Mouse (Mus musculus) left cerebral cortex, postnatal 4 days (tissue): ENCODE results near the gene Vdr. TPM values are rescaled to one million over a fixed set of nuclear protein-coding genes. Genes with fewer than 3 reads are reported as not detected.

ENCODE experiments used
- DNase-seq: peaks from one replicate; pipeline ENCODE4 v3.0.0-alpha.2; 2022
- intact Hi-C: fragments of 180-260 bp; cut with DNase I; formaldehyde crosslinking; loops from one replicate; pipeline ENCODE4 v1.15.1; 2025
- total RNA-seq, 2 experiments: library from RNA; stranded (reverse); gene quantifications; 2 replicates each; pipeline ENCODE4 v1.2.3; 2021

Gene Vdr
- total RNA-seq, 2 experiments from 2014 or later, result 0.08 TPM; not detected in 1

- no peak for DNase-seq
- intact Hi-C loops, result no loop called here
Observed at GRCm38 (mm10) chr15:97922421-97922820, 12.0 kb upstream of the Vdr start.

GRCm38 (mm10) chr15:97921796-97922195 is 11.4 kb upstream of the Vdr start:
- DNase-seq, result no peak
- intact Hi-C loops, result no loop called here

- DNase-seq, result no peak
- intact Hi-C loops, result no loop called here
Observed at GRCm38 (mm10) chr15:97920306-97920705, 9.9 kb upstream of the Vdr start.

GRCm38 (mm10) chr15:97919217-97919616 is 8.8 kb upstream of the Vdr start:
- intact Hi-C loops, result no loop called here
- DNase-seq, result no peak

- intact Hi-C loops, result no loop called here
- DNase-seq, result no peak
Observed at GRCm38 (mm10) chr15:97917994-97918393, 7.6 kb upstream of the Vdr start.

GRCm38 (mm10) chr15:97914331-97914747 is 3.9 kb upstream of the Vdr start:
- DNase-seq, result no peak
- intact Hi-C loops, result no loop called here

GRCm38 (mm10) chr15:97907801-97908751 is 2.4 kb downstream of the Vdr start:
- DNase-seq, result peak; percentile 41
- intact Hi-C loops, result no loop called here

GRCm38 (mm10) chr15:97907202-97907601 is 3.2 kb downstream of the Vdr start:
- intact Hi-C loops, result no loop called here
- DNase-seq, result no peak

- DNase-seq, result no peak
- intact Hi-C loops, result no loop called here
Observed at GRCm38 (mm10) chr15:97905281-97905680, 5.1 kb downstream of the Vdr start.

- intact Hi-C loops, result no loop called here
Observed at GRCm38 (mm10) chr15:97904339-97904991, 6.0 kb downstream of the Vdr start.

GRCm38 (mm10) chr15:97903261-97904009 is 7.0 kb downstream of the Vdr start:
- DNase-seq, result no peak
- intact Hi-C loops, result no loop called here

More at GRCm38 (mm10) chr15:97904339-97904991, 6.0 kb downstream of the Vdr start:
- no peak for DNase-seq

GRCm38 (mm10) chr15:97900991-97901390 is 9.4 kb downstream of the Vdr start:
- intact Hi-C loops, result no loop called here
- no peak for DNase-seq

GRCm38 (mm10) chr15:97900336-97900912 is 10.0 kb downstream of the Vdr start:
- DNase-seq, result no peak
- intact Hi-C loops, result no loop called here

GRCm38 (mm10) chr15:97899714-97900113 is 10.7 kb downstream of the Vdr start:
- intact Hi-C loops, result no loop called here
- DNase-seq, result peak; percentile 61

GRCm38 (mm10) chr15:97898791-97899190 is 11.6 kb downstream of the Vdr start:
- no peak for DNase-seq
- intact Hi-C loops, result no loop called here

- no peak for DNase-seq
- intact Hi-C loops, result no loop called here
Observed at GRCm38 (mm10) chr15:97896861-97897654, 13.4 kb downstream of the Vdr start.

- intact Hi-C loops, result no loop called here
- DNase-seq, result no peak
Observed at GRCm38 (mm10) chr15:97896347-97896746, 14.1 kb downstream of the Vdr start.

- intact Hi-C loops, result no loop called here
- DNase-seq, result peak; percentile 37
Observed at GRCm38 (mm10) chr15:97895847-97896246, 14.6 kb downstream of the Vdr start.

- intact Hi-C loops, result no loop called here
- DNase-seq, result no peak
Observed at GRCm38 (mm10) chr15:97892506-97892905, 17.9 kb downstream of the Vdr start.

GRCm38 (mm10) chr15:97890450-97890849 is 20.0 kb downstream of the Vdr start:
- intact Hi-C loops, result no loop called here
- no peak for DNase-seq
